Mouse (Mus musculus) heart, embryonic 13.5 days (tissue): ENCODE results near the gene Crabp2. TPM values are rescaled to one million over a fixed set of nuclear protein-coding genes. Genes with fewer than 3 reads are reported as not detected.
A peak's percentile ranks its signal among the peaks of the same experiment; 100 is the strongest.

Source experiments
- ATAC-seq: fragments of 200-750 bp; cut with Nextera tagmentation; 2 replicates; pipeline ENCODE4 v1.8.0; 2017; ENCODE audit warnings: moderate TSS enrichment; ENCODE audit not compliant: insufficient number of reproducible peaks, low FRiP score, low TSS enrichment; ENCODE audit errors: extremely low read depth
- H3K27ac ChIP-seq: fragments of 300-500 bp; sonication (generic); replicated peaks from 2 replicates; pipeline ENCODE4 v1.5.1; 2015; ENCODE audit warnings: moderate library complexity, mild to moderate bottlenecking, inconsistent platforms
- H3K27me3 ChIP-seq: fragments of 300-500 bp; sonication (generic); replicated peaks from 2 replicates; pipeline ENCODE4 v1.6.1; 2015; ENCODE audit warnings: mild to moderate bottlenecking, inconsistent platforms
- H3K36me3 ChIP-seq: fragments of 300-500 bp; sonication (generic); 2 replicates; pipeline ENCODE4 v1.6.1; 2015; ENCODE audit warnings: mild to moderate bottlenecking, inconsistent platforms
- H3K4me1 ChIP-seq: fragments of 300-500 bp; sonication (generic); 2 replicates; pipeline ENCODE4 v1.6.1; 2015; ENCODE audit warnings: inconsistent platforms
- H3K4me2 ChIP-seq: fragments of 300-500 bp; sonication (generic); 2 replicates; pipeline ENCODE4 v1.6.1; 2015; ENCODE audit warnings: inconsistent platforms, mild to moderate bottlenecking, moderate library complexity
- H3K4me3 ChIP-seq: fragments of 300-500 bp; sonication (generic); 2 replicates; pipeline ENCODE4 v1.5.1; 2015; ENCODE audit warnings: moderate library complexity, mild to moderate bottlenecking, inconsistent platforms
- H3K9ac ChIP-seq: fragments of 300-500 bp; sonication (generic); 2 replicates; pipeline ENCODE4 v1.6.1; 2015; ENCODE audit warnings: inconsistent platforms, mild to moderate bottlenecking, moderate library complexity
- H3K9me3 ChIP-seq: fragments of 300-500 bp; sonication (generic); 2 replicates; pipeline ENCODE4 v1.6.1; 2016; ENCODE audit warnings: inconsistent platforms
- WGBS: fragments of 180-500 bp; shearing (Covaris S2); methylation state at CpG from one replicate; pipeline ENCODE4 v1.1.7; 2015; ENCODE audit warnings: mixed read lengths; 5-methylcytosine and 5-hydroxymethylcytosine counted together
- polyA plus RNA-seq: library from polyadenylated mRNA; unstranded; fragments of >200 nt; fragmentation: Nextera tagmentation; extraction: Ambion mirVana; gene quantifications from 2 replicates; pipeline ENCODE4 v1.2.1, GENCODE M21; 2015

Crabp2 gene
- polyA plus RNA-seq, 1 experiment from 2014 or later = 8.4 TPM

GRCm38 (mm10) chr3:87909381-87909780 lies 39.1 kb upstream of the Crabp2 start:
- Histone ChIP-seq H3K9ac (peak overlapping the region; percentile 77), H3K36me3 (peaks cover 20% of the 10 kb centered on the region), H3K27ac (peak overlapping the region; percentile 98), H3K4me2 (peak overlapping the region; percentile 94), H3K4me1 (peaks cover 53% of the 10 kb centered on the region), H3K27me3 (no peaks in the 10 kb centered on the region), H3K4me3 (peak overlapping the region; percentile 55), H3K9me3 (no peaks in the 10 kb centered on the region)
- ATAC-seq = no peak
- 83% methylated on average over 2 of the region's 2 CpGs for WGBS

GRCm38 (mm10) chr3:87909874-87910273 lies 38.6 kb upstream of the Crabp2 start:
- Histone ChIP-seq H3K9me3 (no peaks in the 10 kb centered on the region), H3K27me3 (no peaks in the 10 kb centered on the region), H3K36me3 (peaks cover 25% of the 10 kb centered on the region), H3K4me2 (peak overlapping the region; percentile 94), H3K4me3 (peak overlapping the region; percentile 55), H3K27ac (peak overlapping the region; percentile 98), H3K9ac (peak overlapping the region; percentile 77), H3K4me1 (peaks cover 53% of the 10 kb centered on the region)
- WGBS = 8% methylated on average over 4 of the region's 4 CpGs
- no peak for ATAC-seq

- no peaks in the 10 kb centered on the region for H3K9me3 ChIP-seq
- H3K27me3 ChIP-seq = no peaks in the 10 kb centered on the region
- H3K27ac ChIP-seq = peak overlapping the region; percentile 98
- peaks cover 53% of the 10 kb centered on the region for H3K4me1 ChIP-seq
- H3K4me3 ChIP-seq = peak overlapping the region; percentile 55
- WGBS = 9% methylated on average over 12 of the region's 12 CpGs
- peak; percentile 18; the same call in 1 of the 2 replicates for ATAC-seq
- H3K36me3 ChIP-seq = peaks cover 33% of the 10 kb centered on the region
- H3K9ac ChIP-seq = peak overlapping the region; percentile 77
- H3K4me2 ChIP-seq = peak overlapping the region; percentile 94
These were observed 37.8 kb upstream of the Crabp2 start for GRCm38 (mm10) chr3:87910573-87911141.

- no peak overlapping the region for H3K4me2 ChIP-seq
These were observed 35.0 kb upstream of the Crabp2 start for GRCm38 (mm10) chr3:87913491-87913890.

GRCm38 (mm10) chr3:87913891-87914290 lies 34.6 kb upstream of the Crabp2 start:
- no peak overlapping the region for H3K4me2 ChIP-seq
- no peaks in the 10 kb centered on the region for H3K9me3 ChIP-seq
- no peak overlapping the region for H3K4me3 ChIP-seq
- H3K9ac ChIP-seq = no peak overlapping the region
- peaks cover 41% of the 10 kb centered on the region for H3K4me1 ChIP-seq
- no peak for ATAC-seq
- no peak overlapping the region for H3K27ac ChIP-seq
- H3K36me3 ChIP-seq = peaks cover 53% of the 10 kb centered on the region
- H3K27me3 ChIP-seq = no peaks in the 10 kb centered on the region
- WGBS = 82% methylated on average over 10 of the region's 10 CpGs

More at GRCm38 (mm10) chr3:87913491-87913890, 35.0 kb upstream of the Crabp2 start:
- Histone ChIP-seq H3K27me3 (no peaks in the 10 kb centered on the region), H3K27ac (no peak overlapping the region), H3K9me3 (no peaks in the 10 kb centered on the region), H3K36me3 (peaks cover 53% of the 10 kb centered on the region), H3K4me1 (peaks cover 43% of the 10 kb centered on the region), H3K4me3 (no peak overlapping the region), H3K9ac (no peak overlapping the region)
- WGBS = 83% methylated on average over 7 of the region's 7 CpGs
- ATAC-seq = no peak

- H3K9ac ChIP-seq = no peak overlapping the region
- 73% methylated on average over 1 of the region's 1 CpGs for WGBS
- no peak overlapping the region for H3K27ac ChIP-seq
- no peaks in the 10 kb centered on the region for H3K9me3 ChIP-seq
- H3K4me2 ChIP-seq = no peak overlapping the region
- peaks cover 26% of the 10 kb centered on the region for H3K4me1 ChIP-seq
- no peaks in the 10 kb centered on the region for H3K27me3 ChIP-seq
- no peak for ATAC-seq
- H3K36me3 ChIP-seq = peaks cover 53% of the 10 kb centered on the region
- H3K4me3 ChIP-seq = no peak overlapping the region
These were observed 31.5 kb upstream of the Crabp2 start for GRCm38 (mm10) chr3:87916990-87917389.

- ATAC-seq = no peak
- H3K4me1 ChIP-seq = peaks cover 17% of the 10 kb centered on the region
- 89% methylated on average over 1 of the region's 1 CpGs for WGBS
- H3K27ac ChIP-seq = no peak overlapping the region
- H3K4me2 ChIP-seq = peak overlapping the region; percentile 89
- peaks cover 61% of the 10 kb centered on the region for H3K36me3 ChIP-seq
- no peaks in the 10 kb centered on the region for H3K9me3 ChIP-seq
- peak overlapping the region; percentile 34; the same call in 1 of the 2 replicates for H3K9ac ChIP-seq
- no peak overlapping the region for H3K4me3 ChIP-seq
- H3K27me3 ChIP-seq = no peaks in the 10 kb centered on the region
These were observed 29.9 kb upstream of the Crabp2 start for GRCm38 (mm10) chr3:87918551-87918950.

- under 1% methylated on average over 30 of the region's 30 CpGs for WGBS
- peaks cover 17% of the 10 kb centered on the region for H3K4me1 ChIP-seq
- peak within 1 kb of the TSS; percentile 89 for H3K4me2 ChIP-seq
- no peaks in the 10 kb centered on the region for H3K27me3 ChIP-seq
- peaks cover 61% of the 10 kb centered on the region for H3K36me3 ChIP-seq
- H3K27ac ChIP-seq = peak within 1 kb of the TSS; percentile 89
- H3K9me3 ChIP-seq = no peaks in the 10 kb centered on the region
- peak within 1 kb of the TSS; percentile 80 for H3K4me3 ChIP-seq
- peak; percentile 70 for ATAC-seq
- peak within 1 kb of the TSS; percentile 92 for H3K9ac ChIP-seq
These were observed 28.9 kb upstream of the Crabp2 start, which contains the start of gene Mrpl24 for GRCm38 (mm10) chr3:87919336-87920108. Gene Mrpl24, plus strand, starts transcription at chr3:87919506.

- Histone ChIP-seq H3K27ac (no peak overlapping the region), H3K4me3 (peak overlapping the region; percentile 80), H3K9ac (peak overlapping the region; percentile 92), H3K4me1 (peaks cover 17% of the 10 kb centered on the region), H3K4me2 (peak overlapping the region; percentile 89), H3K36me3 (peaks cover 61% of the 10 kb centered on the region), H3K9me3 (no peaks in the 10 kb centered on the region), H3K27me3 (no peaks in the 10 kb centered on the region)
- no peak for ATAC-seq
- 57% methylated on average over 9 of the region's 9 CpGs for WGBS
These were observed 28.1 kb upstream of the Crabp2 start for GRCm38 (mm10) chr3:87920270-87920943.

- ATAC-seq = no peak
- no peak overlapping the region for H3K4me3 ChIP-seq
- H3K36me3 ChIP-seq = peaks cover 69% of the 10 kb centered on the region
- H3K27ac ChIP-seq = no peak overlapping the region
- H3K4me2 ChIP-seq = no peak overlapping the region
- WGBS = 79% methylated on average over 7 of the region's 7 CpGs
- peaks cover 22% of the 10 kb centered on the region for H3K4me1 ChIP-seq
- H3K27me3 ChIP-seq = no peaks in the 10 kb centered on the region
- no peaks in the 10 kb centered on the region for H3K9me3 ChIP-seq
- no peak overlapping the region for H3K9ac ChIP-seq
These were observed 23.5 kb upstream of the Crabp2 start for GRCm38 (mm10) chr3:87924996-87925395.

- no peaks in the 10 kb centered on the region for H3K27me3 ChIP-seq
- no peak for ATAC-seq
- no peak overlapping the region for H3K9ac ChIP-seq
- no peak overlapping the region for H3K27ac ChIP-seq
- H3K4me1 ChIP-seq = peaks cover 30% of the 10 kb centered on the region
- 80% methylated on average over 5 of the region's 5 CpGs for WGBS
- no peaks in the 10 kb centered on the region for H3K9me3 ChIP-seq
- H3K4me2 ChIP-seq = no peak overlapping the region
- H3K4me3 ChIP-seq = no peak overlapping the region
- H3K36me3 ChIP-seq = peaks cover 73% of the 10 kb centered on the region
These were observed 21.0 kb upstream of the Crabp2 start for GRCm38 (mm10) chr3:87927452-87927851.
